Mouse (Mus musculus) neural tube, postnatal 0 days (tissue): ENCODE measurements around the gene Olfr149. TPM values are rescaled to one million over a fixed set of nuclear protein-coding genes. Genes with fewer than 3 reads are reported as not detected.

Experiments used
- polyA plus RNA-seq: library from polyadenylated mRNA; unstranded; fragments of >200 nt; fragmentation: Nextera tagmentation; extraction: Ambion mirVana; gene quantifications from 2 replicates; pipeline ENCODE4 v1.2.1, GENCODE M21; 2015

Gene Olfr149
- polyA plus RNA-seq: not detected in 2 replicates

DNA sequence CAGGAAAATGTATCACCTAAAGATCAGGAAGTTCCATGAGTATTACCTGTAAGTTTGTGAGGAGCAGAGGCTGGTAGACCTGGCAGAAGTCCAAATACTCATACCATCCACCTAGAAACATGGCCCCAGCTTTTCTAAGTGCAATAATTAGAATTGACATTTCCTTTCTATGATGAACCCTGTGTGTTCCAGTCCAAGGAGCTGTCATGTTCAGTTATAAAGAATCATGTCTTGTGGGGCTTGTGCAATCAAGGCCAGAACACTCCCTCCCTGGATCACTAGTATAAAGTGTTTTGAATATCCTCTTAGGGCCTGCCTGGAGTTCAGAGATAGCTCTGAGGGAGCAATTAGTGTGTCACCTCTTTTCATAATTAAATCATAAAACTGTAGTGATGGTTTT, at the start of gene Olfr149:
Gene Olfr149 (minus strand): TSS at position 101 of the 400 bp plus-strand sequence.

GRCm38 (mm10) chr9:39745949-39746348, 39.0 kb upstream of the Olfr149 start, which contains the start of gene Olfr967:
Gene Olfr967, plus strand, starts transcription at chr9:39746249.

GRCm38 (mm10) chr9:39730678-39731077, 23.8 kb upstream of the Olfr149 start, which contains the start of gene Olfr150:
Gene Olfr150, plus strand, starts transcription at chr9:39730978.

GRCm38 (mm10) chr9:39711053-39711452, 4.1 kb upstream of the Olfr149 start, which contains the start of gene Olfr965:
Gene Olfr965, plus strand, starts transcription at chr9:39711353.

GRCm38 (mm10) chr9:39666905-39667304, 40.0 kb downstream of the Olfr149 start, which contains the start of gene Olfr963:
Gene Olfr963, plus strand, starts transcription at chr9:39667205.

Other genes with a start within 250 kb of the Olfr149 start
- gene Olfr955, start 235.2 kb downstream of the Olfr149 start, polyA plus RNA-seq: not detected in 2 replicates
- not detected in 2 replicates for gene Olfr44, start 213.1 kb downstream of the Olfr149 start, polyA plus RNA-seq
- gene Olfr957, start 191.3 kb downstream of the Olfr149 start, polyA plus RNA-seq: not detected in 2 replicates
- not detected in 2 replicates for gene Olfr958, start 153.1 kb downstream of the Olfr149 start, polyA plus RNA-seq
- gene Olfr959, start 131.5 kb downstream of the Olfr149 start, polyA plus RNA-seq: 0.22 TPM in 1 of 2 replicates, not detected in the other
- gene AW551984, start 102.7 kb downstream of the Olfr149 start, polyA plus RNA-seq: 190 and 211 TPM in 2 replicates
- not detected in 2 replicates for gene Olfr148, start 96.5 kb downstream of the Olfr149 start, polyA plus RNA-seq
- not detected in 2 replicates for gene Olfr960, start 85.7 kb downstream of the Olfr149 start, polyA plus RNA-seq
- not detected in 2 replicates for gene Olfr961, start 62.0 kb downstream of the Olfr149 start, polyA plus RNA-seq
- gene Olfr963, start 39.9 kb downstream of the Olfr149 start, polyA plus RNA-seq: not detected in 2 replicates
- gene Olfr965, start 4.2 kb upstream of the Olfr149 start, polyA plus RNA-seq: not detected in 2 replicates
- gene Olfr150, start 23.9 kb upstream of the Olfr149 start, polyA plus RNA-seq: not detected in 2 replicates
- not detected in 2 replicates for gene Olfr967, start 39.1 kb upstream of the Olfr149 start, polyA plus RNA-seq
- not detected in 2 replicates for gene Olfr968, start 76.1 kb upstream of the Olfr149 start, polyA plus RNA-seq
- gene Olfr969, start 83.8 kb upstream of the Olfr149 start, polyA plus RNA-seq: not detected in 2 replicates
- gene Olfr970, start 101.7 kb upstream of the Olfr149 start, polyA plus RNA-seq: not detected in 2 replicates
- gene Olfr971, start 129.8 kb upstream of the Olfr149 start, polyA plus RNA-seq: not detected in 2 replicates
- gene Olfr972, start 159.3 kb upstream of the Olfr149 start, polyA plus RNA-seq: not detected in 2 replicates
- gene Olfr229, start 200.2 kb upstream of the Olfr149 start, polyA plus RNA-seq: not detected in 2 replicates
- gene Olfr974, start 230.4 kb upstream of the Olfr149 start, polyA plus RNA-seq: not detected in 2 replicates
- not detected in 2 replicates for gene Olfr975, start 244.9 kb upstream of the Olfr149 start, polyA plus RNA-seq